Mouse (Mus musculus): ENCODE results near the gene Med28. TPM values are rescaled to one million over a fixed set of nuclear protein-coding genes. Genes with fewer than 3 reads are reported as not detected.

Gene Med28
- polyA plus RNA-seq, 1 experiment from 2014 or later: 164 TPM

- Histone ChIP-seq H3K27me3 (0 out of 2 replicates have a peak, but pooled peaks cover 6% of the 10 kb centered on the region), H3K4me1 (replicated peaks) (no peaks in the 10 kb centered on the region), H3K9ac (no peak overlapping the region), H3K9me3 (replicated peaks) (no peaks in the 10 kb centered on the region), H3K36me3 (no peaks in the 10 kb centered on the region), H3K27ac (no peak overlapping the region), H3K4me3 (no peak overlapping the region), H3K4me2 (no peak overlapping the region)
- no peak for ATAC-seq (replicated peaks; ENCODE audit: insufficient number of reproducible peaks, insufficient read depth, low FRiP score, low read depth)
- 71% methylated on average over 1 of the region's 1 CpGs for WGBS
These were observed 36.4 kb upstream of the Med28 start for GRCm38 (mm10) chr5:45483654-45484053.

GRCm38 (mm10) chr5:45491776-45492175 lies 28.3 kb upstream of the Med28 start:
- peaks cover 14% of the 10 kb centered on the region for H3K4me1 ChIP-seq (replicated peaks)
- peaks cover 9% of the 10 kb centered on the region; the same call in 1 of the 2 replicates for H3K27me3 ChIP-seq
- no peak overlapping the region for H3K4me2 ChIP-seq
- H3K4me3 ChIP-seq: no peak overlapping the region
- no peaks in the 10 kb centered on the region for H3K9me3 ChIP-seq (replicated peaks)
- no peak for ATAC-seq (replicated peaks; ENCODE audit: insufficient number of reproducible peaks, insufficient read depth, low FRiP score, low read depth)
- H3K36me3 ChIP-seq: peaks cover 2% of the 10 kb centered on the region; the same call in 1 of the 2 replicates
- H3K9ac ChIP-seq: no peak overlapping the region
- 66% methylated on average over 4 of the region's 4 CpGs for WGBS
- no peak overlapping the region for H3K27ac ChIP-seq

GRCm38 (mm10) chr5:45493191-45494092 lies 26.6 kb upstream of the Med28 start, which contains the start of gene Lap3:
Gene Lap3, plus strand, starts transcription at chr5:45493374.
- Histone ChIP-seq H3K4me1 (replicated peaks) (peaks cover 14% of the 10 kb centered on the region), H3K4me2 (peak within 1 kb of the TSS; percentile 88), H3K27me3 (peaks cover 9% of the 10 kb centered on the region; the same call in 1 of the 2 replicates), H3K4me3 (peak within 1 kb of the TSS; percentile 89), H3K27ac (peak within 1 kb of the TSS; percentile 84), H3K9me3 (replicated peaks) (no peaks in the 10 kb centered on the region), H3K9ac (peak within 1 kb of the TSS; percentile 81), H3K36me3 (peaks cover 5% of the 10 kb centered on the region; the same call in 1 of the 2 replicates)
- ATAC-seq (replicated peaks; ENCODE audit: insufficient number of reproducible peaks, insufficient read depth, low FRiP score, low read depth): peak; percentile 95
- WGBS: under 1% methylated on average over 78 of the region's 78 CpGs

- Histone ChIP-seq H3K27me3 (peaks cover 9% of the 10 kb centered on the region; the same call in 1 of the 2 replicates), H3K36me3 (peaks cover 10% of the 10 kb centered on the region; the same call in 1 of the 2 replicates), H3K9me3 (replicated peaks) (no peaks in the 10 kb centered on the region), H3K4me3 (peak overlapping the region; percentile 89), H3K27ac (peak overlapping the region; percentile 84; the same call in 1 of the 2 replicates), H3K4me1 (replicated peaks) (peaks cover 14% of the 10 kb centered on the region), H3K4me2 (peak overlapping the region; percentile 88), H3K9ac (peak overlapping the region; percentile 81)
- 55% methylated on average over 9 of the region's 9 CpGs for WGBS
- no peak for ATAC-seq (replicated peaks; ENCODE audit: insufficient number of reproducible peaks, insufficient read depth, low FRiP score, low read depth)
These were observed 25.8 kb upstream of the Med28 start for GRCm38 (mm10) chr5:45494093-45494755.

- ATAC-seq (replicated peaks; ENCODE audit: insufficient number of reproducible peaks, insufficient read depth, low FRiP score, low read depth): no peak
- Histone ChIP-seq H3K4me2 (no peak overlapping the region), H3K27me3 (peaks cover 9% of the 10 kb centered on the region; the same call in 1 of the 2 replicates), H3K9ac (no peak overlapping the region), H3K27ac (no peak overlapping the region), H3K36me3 (peaks cover 15% of the 10 kb centered on the region; the same call in 1 of the 2 replicates), H3K4me3 (no peak overlapping the region), H3K4me1 (replicated peaks) (peaks cover 14% of the 10 kb centered on the region), H3K9me3 (replicated peaks) (no peaks in the 10 kb centered on the region)
- WGBS: 93% methylated on average over 3 of the region's 3 CpGs
These were observed 24.5 kb upstream of the Med28 start for GRCm38 (mm10) chr5:45495429-45495975.

GRCm38 (mm10) chr5:45496042-45496441 lies 24.0 kb upstream of the Med28 start:
- Histone ChIP-seq H3K4me2 (no peak overlapping the region), H3K4me3 (no peak overlapping the region), H3K9me3 (replicated peaks) (no peaks in the 10 kb centered on the region), H3K36me3 (peaks cover 20% of the 10 kb centered on the region; the same call in 1 of the 2 replicates), H3K9ac (no peak overlapping the region), H3K27me3 (peaks cover 9% of the 10 kb centered on the region; the same call in 1 of the 2 replicates), H3K27ac (no peak overlapping the region), H3K4me1 (replicated peaks) (peaks cover 14% of the 10 kb centered on the region)
- no peak for ATAC-seq (replicated peaks; ENCODE audit: insufficient number of reproducible peaks, insufficient read depth, low FRiP score, low read depth)

GRCm38 (mm10) chr5:45496479-45496878 lies 23.6 kb upstream of the Med28 start:
- Histone ChIP-seq H3K9ac (no peak overlapping the region), H3K27me3 (peaks cover 5% of the 10 kb centered on the region; the same call in 1 of the 2 replicates), H3K4me3 (no peak overlapping the region), H3K36me3 (peaks cover 22% of the 10 kb centered on the region; the same call in 1 of the 2 replicates), H3K4me1 (replicated peaks) (peaks cover 14% of the 10 kb centered on the region), H3K4me2 (no peak overlapping the region), H3K9me3 (replicated peaks) (no peaks in the 10 kb centered on the region), H3K27ac (no peak overlapping the region)
- no peak for ATAC-seq (replicated peaks; ENCODE audit: insufficient number of reproducible peaks, insufficient read depth, low FRiP score, low read depth)
- WGBS: 83% methylated on average over 4 of the region's 4 CpGs

- peaks cover 14% of the 10 kb centered on the region for H3K4me1 ChIP-seq (replicated peaks)
- H3K9me3 ChIP-seq (replicated peaks): no peaks in the 10 kb centered on the region
- H3K9ac ChIP-seq: no peak overlapping the region
- no peak overlapping the region for H3K27ac ChIP-seq
- no peak overlapping the region for H3K4me3 ChIP-seq
- no peak overlapping the region for H3K4me2 ChIP-seq
- peaks cover 25% of the 10 kb centered on the region; the same call in 1 of the 2 replicates for H3K36me3 ChIP-seq
- ATAC-seq (replicated peaks; ENCODE audit: insufficient number of reproducible peaks, insufficient read depth, low FRiP score, low read depth): no peak
- no peaks in the 10 kb centered on the region for H3K27me3 ChIP-seq
- WGBS: 78% methylated on average over 12 of the region's 12 CpGs
These were observed 23.0 kb upstream of the Med28 start for GRCm38 (mm10) chr5:45496930-45497550.

- no peak overlapping the region for H3K9ac ChIP-seq
- H3K27me3 ChIP-seq: no peaks in the 10 kb centered on the region
- H3K9me3 ChIP-seq (replicated peaks): no peaks in the 10 kb centered on the region
- no peak overlapping the region for H3K4me2 ChIP-seq
- peaks cover 13% of the 10 kb centered on the region for H3K4me1 ChIP-seq (replicated peaks)
- H3K4me3 ChIP-seq: no peak overlapping the region
- 83% methylated on average over 5 of the region's 5 CpGs for WGBS
- H3K36me3 ChIP-seq: peaks cover 31% of the 10 kb centered on the region
- H3K27ac ChIP-seq: no peak overlapping the region
- ATAC-seq (replicated peaks; ENCODE audit: insufficient number of reproducible peaks, insufficient read depth, low FRiP score, low read depth): no peak
These were observed 22.5 kb upstream of the Med28 start for GRCm38 (mm10) chr5:45497564-45497963.

- 79% methylated on average over 7 of the region's 7 CpGs for WGBS
- no peaks in the 10 kb centered on the region for H3K27me3 ChIP-seq
- peaks cover 61% of the 10 kb centered on the region for H3K36me3 ChIP-seq
- no peak overlapping the region for H3K4me2 ChIP-seq
- no peaks in the 10 kb centered on the region for H3K9me3 ChIP-seq (replicated peaks)
- no peak overlapping the region for H3K9ac ChIP-seq
- H3K27ac ChIP-seq: no peak overlapping the region
- H3K4me1 ChIP-seq (replicated peaks): no peaks in the 10 kb centered on the region
- H3K4me3 ChIP-seq: no peak overlapping the region
- no peak for ATAC-seq (replicated peaks; ENCODE audit: insufficient number of reproducible peaks, insufficient read depth, low FRiP score, low read depth)
These were observed 10.0 kb upstream of the Med28 start for GRCm38 (mm10) chr5:45510071-45510470.

GRCm38 (mm10) chr5:45512908-45513307 lies 7.1 kb upstream of the Med28 start:
- no peak for ATAC-seq (replicated peaks; ENCODE audit: insufficient number of reproducible peaks, insufficient read depth, low FRiP score, low read depth)
- Histone ChIP-seq H3K4me1 (replicated peaks) (no peaks in the 10 kb centered on the region), H3K4me2 (no peak overlapping the region), H3K9ac (no peak overlapping the region), H3K4me3 (no peak overlapping the region), H3K36me3 (peaks cover 39% of the 10 kb centered on the region), H3K27ac (no peak overlapping the region), H3K27me3 (no peaks in the 10 kb centered on the region), H3K9me3 (replicated peaks) (no peaks in the 10 kb centered on the region)
- 84% methylated on average over 6 of the region's 6 CpGs for WGBS
